Comparison of ENCODE assay signal across 8 mouse cellular contexts in the genomic region with DNA sequence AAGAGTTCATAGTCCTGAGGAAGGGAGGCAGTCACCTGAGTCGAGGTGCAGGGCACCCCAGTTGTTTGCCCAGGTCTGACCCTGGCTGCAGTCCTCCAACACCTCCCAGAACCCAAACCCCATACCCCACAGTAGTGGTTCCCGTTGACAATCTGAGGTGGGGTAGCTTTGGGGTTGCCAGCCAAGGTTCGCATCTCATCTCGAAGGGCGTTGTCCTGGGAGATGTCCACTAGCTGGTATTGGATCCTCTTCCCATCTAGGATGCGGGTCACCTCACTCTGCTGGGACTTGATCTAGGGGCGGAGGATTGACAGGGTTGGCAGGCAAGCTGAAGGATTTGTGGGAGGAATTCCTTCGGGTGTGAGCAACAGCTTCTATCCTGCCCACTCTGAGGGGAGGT. TPM values are rescaled to one million over a fixed set of nuclear protein-coding genes. Genes with fewer than 3 reads are reported as not detected.
A peak's percentile ranks its signal among the peaks of the same experiment; 100 is the strongest.
DNase-seq lines count a peak whose midpoint lies in the region; ATAC-seq and TF ChIP-seq lines count a peak whose summit lies in the region.

No protein-coding gene starts in this region.

- peak overlapping the region; percentile 93 for H3K9ac ChIP-seq in limb, embryonic 13.5 days
- peak overlapping the region; percentile 81 for H3K9ac ChIP-seq in stomach, embryonic 15.5 days

- no peak for TF ChIP-seq POLR2A in testis, adult 2 months (IDR thresholded peaks at IDR 0.05; ENCODE audit: control insufficient read depth, low read depth, low read length)

- no peak for DNase-seq in testis, postnatal 10 days (ENCODE audit: low spot score)
- no peak for DNase-seq in left cerebral cortex, adult 11 months (ENCODE audit: low spot score)

- H3K36me3 ChIP-seq in erythroblast, embryonic 14.5 days (ENCODE audit: control insufficient read depth) = peaks cover 37% of the 10 kb centered on the region
- no peaks in the 10 kb centered on the region for H3K36me3 ChIP-seq in testis, adult 2 months (ENCODE audit: control insufficient read depth, insufficient read depth, low read length)
- H3K36me3 ChIP-seq in limb, embryonic 13.5 days = peaks cover 31% of the 10 kb centered on the region
- H3K36me3 ChIP-seq in stomach, embryonic 15.5 days = no peaks in the 10 kb centered on the region

- H3K4me2 ChIP-seq in limb, embryonic 13.5 days (replicated peaks) = peak overlapping the region; percentile 83
- peak overlapping the region; percentile 72 for H3K4me2 ChIP-seq in stomach, embryonic 15.5 days

- ATAC-seq in erythroblast, adult 5-6 weeks (replicated peaks; ENCODE audit: low FRiP score, poor library complexity, severe bottlenecking) = no peak
- ATAC-seq in limb, embryonic 13.5 days (ENCODE audit: low FRiP score, low read depth) = no peak
- ATAC-seq in stomach, embryonic 15.5 days (ENCODE audit: insufficient read depth, low FRiP score, low read depth) = no peak
- no peak for ATAC-seq in erythroid progenitor cell, adult 5-6 weeks (replicated peaks; ENCODE audit: low FRiP score, poor library complexity, severe bottlenecking)

- no peak for TF ChIP-seq CTCF in testis, adult 2 months (IDR thresholded peaks at IDR 0.05; ENCODE audit: control insufficient read depth, insufficient read depth, insufficient replicate concordance, low read depth, low read length)

- no peaks in the 10 kb centered on the region for H3K27me3 ChIP-seq in erythroblast, embryonic 14.5 days (ENCODE audit: control insufficient read depth)
- no peaks in the 10 kb centered on the region for H3K27me3 ChIP-seq in testis, adult 2 months (ENCODE audit: control insufficient read depth, insufficient read depth, low read length)
- H3K27me3 ChIP-seq in limb, embryonic 13.5 days = no peaks in the 10 kb centered on the region
- H3K27me3 ChIP-seq in stomach, embryonic 15.5 days (replicated peaks) = no peaks in the 10 kb centered on the region

- 56% methylated on average over 8 of the region's 8 CpGs for WGBS in limb, embryonic 13.5 days
- WGBS in stomach, embryonic 15.5 days = 51% methylated on average over 8 of the region's 8 CpGs

- no peaks in the 10 kb centered on the region for H3K9me3 ChIP-seq in erythroblast, embryonic 14.5 days (ENCODE audit: control insufficient read depth, low read length)
- H3K9me3 ChIP-seq in limb, embryonic 13.5 days = no peaks in the 10 kb centered on the region
- no peaks in the 10 kb centered on the region for H3K9me3 ChIP-seq in stomach, embryonic 15.5 days

- peaks cover 51% of the 10 kb centered on the region for H3K4me1 ChIP-seq in erythroblast, embryonic 14.5 days (ENCODE audit: control insufficient read depth)
- H3K4me1 ChIP-seq in testis, adult 2 months (ENCODE audit: control insufficient read depth, insufficient read depth, low read length) = peaks cover 16% of the 10 kb centered on the region
- H3K4me1 ChIP-seq in limb, embryonic 13.5 days = peaks cover 36% of the 10 kb centered on the region
- H3K4me1 ChIP-seq in stomach, embryonic 15.5 days = peaks cover 31% of the 10 kb centered on the region

- H3K27ac ChIP-seq in testis, adult 2 months (ENCODE audit: control insufficient read depth, insufficient read depth, low read depth, low read length) = no peak overlapping the region; the same call in 1 of the 2 replicates
- 0 out of 2 replicates have a peak overlapping the region, but pooled peaks have one; percentile 90 for H3K27ac ChIP-seq in limb, embryonic 13.5 days
- peak overlapping the region; percentile 90; the same call in 1 of the 2 replicates for H3K27ac ChIP-seq in stomach, embryonic 15.5 days

- H3K4me3 ChIP-seq in erythroblast, embryonic 14.5 days (replicated peaks) = peak overlapping the region; percentile 82
- peak overlapping the region; percentile 92 for H3K4me3 ChIP-seq in testis, adult 2 months (ENCODE audit: control insufficient read depth, low read depth, low read length)
- peak overlapping the region; percentile 87 for H3K4me3 ChIP-seq in limb, embryonic 13.5 days
- peak overlapping the region; percentile 80 for H3K4me3 ChIP-seq in stomach, embryonic 15.5 days (replicated peaks)

RNA-seq across cellular contexts. Expression of gene Sh3bgrl3, which starts 0.8 kb away (rescaled TPM):
- polyA plus RNA-seq in erythroblast, embryonic 14.5 days (2012) = 2.5 and 5.4 TPM in 2 replicates
- total RNA-seq in erythroblast, adult 5-6 weeks (2015; ENCODE audit: low replicate concordance) = 231 and 242 TPM in 2 replicates
- 56.2 and 119 TPM in 2 replicates for total RNA-seq in erythroblast, adult 5-6 weeks (2017; ENCODE audit: low replicate concordance)
- polyA plus RNA-seq in testis, adult 2 months (2012; rRNA removed) = 85.6 and 157 TPM in 2 replicates
- polyA plus RNA-seq in limb, embryonic 13.5 days (2015; fragmentation: Nextera tagmentation; extraction: Ambion mirVana) = 420 and 444 TPM in 2 replicates
- polyA plus RNA-seq in stomach, embryonic 15.5 days (2015; fragmentation: Nextera tagmentation; extraction: Ambion mirVana) = 363 and 395 TPM in 2 replicates
- total RNA-seq in erythroid progenitor cell, adult 5-6 weeks (2015; ENCODE audit: low replicate concordance) = 129 and 180 TPM in 2 replicates
- total RNA-seq in erythroid progenitor cell, adult 5-6 weeks (2017; ENCODE audit: low replicate concordance) = 22.6 and 67.0 TPM in 2 replicates

RNA-seq across cellular contexts. Expression of gene Ubxn11, which starts 25.4 kb away (rescaled TPM):
- polyA plus RNA-seq in erythroblast, embryonic 14.5 days (2012) = 0.08 and 0.21 TPM in 2 replicates
- 0.84 TPM in 1 of 2 replicates, not detected in the other for total RNA-seq in erythroblast, adult 5-6 weeks (2015; ENCODE audit: low replicate concordance)
- 2.4 TPM in 1 of 2 replicates, not detected in the other for total RNA-seq in erythroblast, adult 5-6 weeks (2017; ENCODE audit: low replicate concordance)
- polyA plus RNA-seq in testis, adult 2 months (2012; rRNA removed) = 457 and 483 TPM in 2 replicates
- 13.6 and 14.3 TPM in 2 replicates for polyA plus RNA-seq in limb, embryonic 13.5 days (2015; fragmentation: Nextera tagmentation; extraction: Ambion mirVana)
- 4.3 and 5.7 TPM in 2 replicates for polyA plus RNA-seq in stomach, embryonic 15.5 days (2015; fragmentation: Nextera tagmentation; extraction: Ambion mirVana)
- total RNA-seq in erythroid progenitor cell, adult 5-6 weeks (2015; ENCODE audit: low replicate concordance) = not detected in 2 replicates
- total RNA-seq in erythroid progenitor cell, adult 5-6 weeks (2017; ENCODE audit: low replicate concordance) = 4.5 TPM in 1 of 2 replicates, not detected in the other

RNA-seq across cellular contexts. Expression of gene Cd52, which starts 32.9 kb away (rescaled TPM):
- 0.24 and 0.41 TPM in 2 replicates for polyA plus RNA-seq in erythroblast, embryonic 14.5 days (2012)
- 324 and 347 TPM in 2 replicates for total RNA-seq in erythroblast, adult 5-6 weeks (2015; ENCODE audit: low replicate concordance)
- 146 and 324 TPM in 2 replicates for total RNA-seq in erythroblast, adult 5-6 weeks (2017; ENCODE audit: low replicate concordance)
- 2.0 and 660 TPM in 2 replicates for polyA plus RNA-seq in testis, adult 2 months (2012; rRNA removed)
- 10.6 and 11.4 TPM in 2 replicates for polyA plus RNA-seq in limb, embryonic 13.5 days (2015; fragmentation: Nextera tagmentation; extraction: Ambion mirVana)
- polyA plus RNA-seq in stomach, embryonic 15.5 days (2015; fragmentation: Nextera tagmentation; extraction: Ambion mirVana) = 34.8 and 39.7 TPM in 2 replicates
- 157 and 288 TPM in 2 replicates for total RNA-seq in erythroid progenitor cell, adult 5-6 weeks (2015; ENCODE audit: low replicate concordance)
- 103 and 211 TPM in 2 replicates for total RNA-seq in erythroid progenitor cell, adult 5-6 weeks (2017; ENCODE audit: low replicate concordance)

RNA-seq across cellular contexts. Expression of gene Cep85, which starts 59.1 kb away (rescaled TPM):
- polyA plus RNA-seq in erythroblast, embryonic 14.5 days (2012) = 2.4 and 3.6 TPM in 2 replicates
- total RNA-seq in erythroblast, adult 5-6 weeks (2015; ENCODE audit: low replicate concordance) = 20.3 and 29.2 TPM in 2 replicates
- 50.7 and 68.1 TPM in 2 replicates for total RNA-seq in erythroblast, adult 5-6 weeks (2017; ENCODE audit: low replicate concordance)
- 110 and 114 TPM in 2 replicates for polyA plus RNA-seq in testis, adult 2 months (2012; rRNA removed)
- 33.3 and 34.9 TPM in 2 replicates for polyA plus RNA-seq in limb, embryonic 13.5 days (2015; fragmentation: Nextera tagmentation; extraction: Ambion mirVana)
- 83.0 and 84.0 TPM in 2 replicates for polyA plus RNA-seq in stomach, embryonic 15.5 days (2015; fragmentation: Nextera tagmentation; extraction: Ambion mirVana)
- total RNA-seq in erythroid progenitor cell, adult 5-6 weeks (2015; ENCODE audit: low replicate concordance) = 91.4 and 93.3 TPM in 2 replicates
- 105 and 118 TPM in 2 replicates for total RNA-seq in erythroid progenitor cell, adult 5-6 weeks (2017; ENCODE audit: low replicate concordance)

Comparison
In these comparisons a context has a peak if more than half of its experiments do, and no peak if none do; other contexts are left out.
1. RNA of gene Sh3bgrl3, which starts 0.8 kb away (polyA plus RNA-seq): 420 to 444 TPM in limb, embryonic 13.5 days, 363 to 395 TPM in stomach, embryonic 15.5 days and 85.6 to 157 TPM in testis, adult 2 months; 2.5 to 5.4 TPM in erythroblast, embryonic 14.5 days; every median in the first group is over 10 times any median in the second.
2. RNA of gene Ubxn11, which starts 25.4 kb away (polyA plus RNA-seq): 457 to 483 TPM in testis, adult 2 months; 13.6 to 14.3 TPM in limb, embryonic 13.5 days, 4.3 to 5.7 TPM in stomach, embryonic 15.5 days and 0.08 to 0.21 TPM in erythroblast, embryonic 14.5 days; every median in the first group is over 10 times any median in the second.
3. Peak in every context shown above with its lines, with median percentiles within 50 percentile points of each other: H3K4me3 ChIP-seq.